7 mouse cellular contexts compared by ENCODE assay signal in genomic region chr11:50358950-50359861, GRCm38 (mm10). TPM values are rescaled to one million over a fixed set of nuclear protein-coding genes. Genes with fewer than 3 reads are reported as not detected.
DNase-seq lines count a peak whose midpoint lies in the region; ATAC-seq and TF ChIP-seq lines count a peak whose summit lies in the region.

No protein-coding gene starts in this region.

- peak; percentile 83 for ATAC-seq in hindbrain, postnatal 0 days

- intact Hi-C loops in left cerebral cortex, postnatal 25 days (cut with DNase I), result loop anchor here (2.0 kb wide), 1 partner anchor 34 kb away; the partner anchor contains the start of gene Canx

- H3K9me3 ChIP-seq in hindbrain, postnatal 0 days (ENCODE audit: low read length), result no peaks in the 10 kb centered on the region
- peaks cover 13% of the 10 kb centered on the region for H3K9me3 ChIP-seq in megakaryocyte, embryonic 14.5 days

- no peak for TF ChIP-seq CTCF in hindbrain, postnatal 0 days (IDR thresholded peaks at IDR 0.05; ENCODE audit: low read depth)

- H3K9ac ChIP-seq in hindbrain, postnatal 0 days (replicated peaks; ENCODE audit: low read length), result peak overlapping the region; percentile 64

- 1% methylated on average over 74 of the region's 74 CpGs for WGBS in hindbrain, postnatal 0 days

- peak; percentile 56 for DNase-seq in adrenal gland, postnatal 14 days
- DNase-seq in cerebellum, adult 9-11 months, result peak; percentile 66
- DNase-seq in frontal cortex, postnatal 10 days (ENCODE audit: low spot score in 2 of 2), result peak; percentile 60 to 69
- DNase-seq in hindbrain, postnatal 0 days (ENCODE audit: low spot score), result peak; percentile 76
- peak; percentile 64 to 75 for DNase-seq in left cerebral cortex, postnatal 25 days (ENCODE audit: low spot score in 2 of 2)
- DNase-seq in right cerebral cortex, postnatal 4 days, result peak; percentile 67

- H3K27ac ChIP-seq in hindbrain, postnatal 0 days, result peak overlapping the region; percentile 84

- no peaks in the 10 kb centered on the region for H3K4me1 ChIP-seq in hindbrain, postnatal 0 days (ENCODE audit: insufficient read depth, low read length)
- peaks cover 32% of the 10 kb centered on the region for H3K4me1 ChIP-seq in megakaryocyte, embryonic 14.5 days

- peak overlapping the region; percentile 90 for H3K4me2 ChIP-seq in hindbrain, postnatal 0 days (ENCODE audit: low read depth, low read length)

- H3K4me3 ChIP-seq in hindbrain, postnatal 0 days (ENCODE audit: low read length), result peak overlapping the region; percentile 55
- H3K4me3 ChIP-seq in megakaryocyte, embryonic 14.5 days (replicated peaks), result peak overlapping the region; percentile 91

- no peaks in the 10 kb centered on the region for H3K27me3 ChIP-seq in hindbrain, postnatal 0 days (ENCODE audit: insufficient read depth, low read length)
- peaks cover 34% of the 10 kb centered on the region for H3K27me3 ChIP-seq in megakaryocyte, embryonic 14.5 days (replicated peaks)

- H3K36me3 ChIP-seq in hindbrain, postnatal 0 days (ENCODE audit: insufficient read depth, low read length), result no peaks in the 10 kb centered on the region
- no peaks in the 10 kb centered on the region for H3K36me3 ChIP-seq in megakaryocyte, embryonic 14.5 days (replicated peaks; ENCODE audit: low read length)

RNA-seq across cellular contexts. Expression of gene Cby3, which starts 4.9 kb away (rescaled TPM):
- total RNA-seq in adrenal gland, postnatal 14 days (2021), result not detected in 2 replicates
- total RNA-seq in hindbrain, postnatal 0 days (2014; rRNA removed), result 0.47 TPM in 1 of 2 replicates, not detected in the other
- polyA plus RNA-seq in hindbrain, postnatal 0 days (2015; fragmentation: Nextera tagmentation; extraction: Ambion mirVana), result 1.2 and 1.5 TPM in 2 replicates
- under 1 TPM in 1 of 2 experiments, not detected in 1; 0.50 TPM for total RNA-seq in left cerebral cortex, postnatal 25 days (2021)
- not detected in 2 replicates for polyA plus RNA-seq in megakaryocyte, embryonic 14.5 days (2012; ENCODE audit: insufficient read depth, low replicate concordance)

RNA-seq across cellular contexts. Expression of gene Hnrnph1, which starts 17.6 kb away (rescaled TPM):
- 269 and 317 TPM in 2 replicates for total RNA-seq in adrenal gland, postnatal 14 days (2021)
- total RNA-seq in hindbrain, postnatal 0 days (2014; rRNA removed), result 171 and 176 TPM in 2 replicates
- 244 and 249 TPM in 2 replicates for polyA plus RNA-seq in hindbrain, postnatal 0 days (2015; fragmentation: Nextera tagmentation; extraction: Ambion mirVana)
- total RNA-seq in left cerebral cortex, postnatal 25 days (2021), result 100 to 1,000 TPM; 220 to 248 TPM
- polyA plus RNA-seq in megakaryocyte, embryonic 14.5 days (2012; ENCODE audit: insufficient read depth, low replicate concordance), result 12.9 and 121 TPM in 2 replicates

RNA-seq across cellular contexts. Expression of gene Canx, which starts 33.7 kb away (rescaled TPM):
- total RNA-seq in adrenal gland, postnatal 14 days (2021), result 347 and 361 TPM in 2 replicates
- 174 and 197 TPM in 2 replicates for total RNA-seq in hindbrain, postnatal 0 days (2014; rRNA removed)
- polyA plus RNA-seq in hindbrain, postnatal 0 days (2015; fragmentation: Nextera tagmentation; extraction: Ambion mirVana), result 254 and 259 TPM in 2 replicates
- 100 to 1,000 TPM; 432 to 442 TPM for total RNA-seq in left cerebral cortex, postnatal 25 days (2021)
- 4.5 and 79.1 TPM in 2 replicates for polyA plus RNA-seq in megakaryocyte, embryonic 14.5 days (2012; ENCODE audit: insufficient read depth, low replicate concordance)

Comparison
In these comparisons a context has a peak if more than half of its experiments do, and no peak if none do; other contexts are left out.
1. Peak in every context shown above with its lines: DNase-seq, ATAC-seq, H3K4me3 ChIP-seq and H3K27ac ChIP-seq.